Mouse (Mus musculus): ENCODE results near the gene Sun5. TPM values are rescaled to one million over a fixed set of nuclear protein-coding genes. Genes with fewer than 3 reads are reported as not detected.

Sun5 gene
- total RNA-seq, 1 experiment = not detected

GRCm38 (mm10) chr2:153900088-153900487, 29.2 kb upstream of the Sun5 start, which contains the start of gene Bpifb6:
Gene Bpifb6 (plus strand): TSS chr2:153900388.
- no peak for DNase-seq (ENCODE audit: low read depth, low spot score)
- Histone ChIP-seq H3K36me3 (ENCODE audit: control insufficient read depth, insufficient read depth, low read length, poor library complexity, severe bottlenecking) (no peaks in the 10 kb centered on the region), H3K4me3 (ENCODE audit: insufficient read depth in 1 of 2, low read depth in 1 of 2, low read length in 2 of 2, poor library complexity in 1 of 2, severe bottlenecking in 1 of 2) (no peak within 1 kb of the TSS), H3K27ac (ENCODE audit: insufficient read depth, low read depth, low read length, poor library complexity, severe bottlenecking) (no peak within 1 kb of the TSS), H3K4me1 (ENCODE audit: control insufficient read depth in 2 of 2, insufficient read depth in 2 of 2, low read length in 2 of 2, poor library complexity in 1 of 2) (no peaks in the 10 kb centered on the region), H3K9me3 (ENCODE audit: control insufficient read depth, insufficient read depth, low read depth, low read length) (no peaks in the 10 kb centered on the region), H3K9ac (ENCODE audit: insufficient read depth, low read depth, low read length, poor library complexity, severe bottlenecking) (no peak within 1 kb of the TSS)
- TF ChIP-seq MAFK (IDR thresholded peaks at IDR 0.05; ENCODE audit: insufficient read depth, low read depth, low read length) = no peak
- no peak for TF ChIP-seq CHD2 (IDR thresholded peaks at IDR 0.05; ENCODE audit: low read depth, low read length)
- in situ Hi-C loops (cut with MboI; ENCODE audit: low sequenced_read_pairs in 2 of 2, unreplicated experiment in 2 of 2) = no loop called here

DNA sequence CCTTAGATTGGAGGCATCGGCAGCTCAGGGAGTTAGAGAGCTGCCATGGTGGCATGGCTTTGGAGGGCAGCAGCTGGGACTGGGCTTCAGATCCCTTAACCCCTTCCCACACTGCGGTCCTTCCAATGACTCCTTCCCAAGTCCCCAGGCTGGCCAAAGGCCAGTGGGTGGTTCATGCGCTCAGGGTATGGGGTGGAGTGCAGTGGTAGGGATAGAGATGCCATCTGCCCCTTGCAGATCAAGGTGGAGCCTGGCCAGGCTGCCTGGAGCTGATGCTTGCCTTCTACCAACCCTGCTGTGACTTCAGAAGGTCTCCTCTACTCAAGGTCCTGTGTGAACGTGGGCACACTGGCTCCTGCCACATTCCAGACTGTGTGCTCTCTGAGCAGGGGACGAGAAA, 28.2 kb upstream of the Sun5 start:
- in situ Hi-C loops (cut with MboI; ENCODE audit: low sequenced_read_pairs in 2 of 2, unreplicated experiment in 2 of 2) = no loop called here
- H3K9ac ChIP-seq (ENCODE audit: insufficient read depth, low read depth, low read length, poor library complexity, severe bottlenecking) = no peak overlapping the region

GRCm38 (mm10) chr2:153874745-153875144, 3.9 kb upstream of the Sun5 start, which contains the start of gene Bpifb2:
Gene Bpifb2 (plus strand): TSS chr2:153875045.
- Histone ChIP-seq H3K27ac (ENCODE audit: insufficient read depth, low read depth, low read length, poor library complexity, severe bottlenecking) (no peak within 1 kb of the TSS), H3K9ac (ENCODE audit: insufficient read depth, low read depth, low read length, poor library complexity, severe bottlenecking) (no peak within 1 kb of the TSS), H3K36me3 (ENCODE audit: control insufficient read depth, insufficient read depth, low read length, poor library complexity, severe bottlenecking) (no peaks in the 10 kb centered on the region), H3K9me3 (ENCODE audit: control insufficient read depth, insufficient read depth, low read depth, low read length) (no peaks in the 10 kb centered on the region), H3K4me1 (ENCODE audit: control insufficient read depth in 2 of 2, insufficient read depth in 2 of 2, low read length in 2 of 2, poor library complexity in 1 of 2) (no peaks in the 10 kb centered on the region), H3K4me3 (ENCODE audit: insufficient read depth in 1 of 2, low read depth in 1 of 2, low read length in 2 of 2, poor library complexity in 1 of 2, severe bottlenecking in 1 of 2) (no peak within 1 kb of the TSS)
- in situ Hi-C loops (cut with MboI; ENCODE audit: low sequenced_read_pairs in 2 of 2, unreplicated experiment in 2 of 2) = no loop called here
- TF ChIP-seq ZC3H11A (IDR thresholded peaks at IDR 0.05; ENCODE audit: borderline replicate concordance, low read depth, low read length) (no peak), CHD2 (IDR thresholded peaks at IDR 0.05; ENCODE audit: low read depth, low read length) (no peak), MAFK (IDR thresholded peaks at IDR 0.05; ENCODE audit: insufficient read depth, low read depth, low read length) (no peak), ZNF384 (IDR thresholded peaks at IDR 0.05; ENCODE audit: low read depth, low read length) (no peak), HCFC1 (IDR thresholded peaks at IDR 0.05; ENCODE audit: borderline replicate concordance, insufficient read depth, low read length) (no peak)
- DNase-seq (ENCODE audit: low read depth, low spot score) = no peak

More for the DNA sequence above, 28.2 kb upstream of the Sun5 start:
- Histone ChIP-seq H3K4me1 (ENCODE audit: control insufficient read depth in 2 of 2, insufficient read depth in 2 of 2, low read length in 2 of 2, poor library complexity in 1 of 2) (no peaks in the 10 kb centered on the region), H3K4me3 (ENCODE audit: insufficient read depth in 1 of 2, low read depth in 1 of 2, low read length in 2 of 2, poor library complexity in 1 of 2, severe bottlenecking in 1 of 2) (no peak overlapping the region), H3K36me3 (ENCODE audit: control insufficient read depth, insufficient read depth, low read length, poor library complexity, severe bottlenecking) (no peaks in the 10 kb centered on the region), H3K9me3 (ENCODE audit: control insufficient read depth, insufficient read depth, low read depth, low read length) (no peaks in the 10 kb centered on the region), H3K27ac (ENCODE audit: insufficient read depth, low read depth, low read length, poor library complexity, severe bottlenecking) (no peak overlapping the region)
- TF ChIP-seq HCFC1 (IDR thresholded peaks at IDR 0.05; ENCODE audit: borderline replicate concordance, insufficient read depth, low read length) = no peak
- no peak for DNase-seq (ENCODE audit: low read depth, low spot score)

DNA sequence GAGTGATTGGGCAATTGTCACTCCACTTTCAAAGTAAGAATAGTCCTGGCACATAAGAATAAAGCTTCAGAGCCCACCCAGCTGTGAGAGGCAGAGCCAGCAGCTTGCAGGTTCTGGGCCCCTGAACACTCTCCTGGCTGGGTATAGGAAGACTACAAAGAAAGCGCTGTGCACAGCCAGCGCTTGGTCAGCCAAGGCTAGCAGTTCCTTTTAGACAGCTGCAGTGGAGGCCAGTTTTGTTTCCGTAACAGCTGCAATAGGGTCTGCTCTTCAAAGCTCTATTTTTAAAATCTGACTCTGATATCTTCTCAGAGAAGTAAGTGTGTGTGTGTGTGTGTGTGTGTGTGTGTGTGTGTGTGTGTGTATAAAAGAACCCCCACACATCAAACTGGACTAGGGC, 8.9 kb downstream of the Sun5 start:
- no peak overlapping the region for H3K4me3 ChIP-seq (ENCODE audit: insufficient read depth in 1 of 2, low read depth in 1 of 2, low read length in 2 of 2, poor library complexity in 1 of 2, severe bottlenecking in 1 of 2)
- TF ChIP-seq CHD2 (IDR thresholded peaks at IDR 0.05; ENCODE audit: low read depth, low read length) = no peak
- TF ChIP-seq MAFK (IDR thresholded peaks at IDR 0.05; ENCODE audit: insufficient read depth, low read depth, low read length) = no peak
- no peak for TF ChIP-seq ZC3H11A (IDR thresholded peaks at IDR 0.05; ENCODE audit: borderline replicate concordance, low read depth, low read length)
- no peak for DNase-seq (ENCODE audit: low read depth, low spot score)
- no peak overlapping the region for H3K27ac ChIP-seq (ENCODE audit: insufficient read depth, low read depth, low read length, poor library complexity, severe bottlenecking)
- no peak overlapping the region for H3K9ac ChIP-seq (ENCODE audit: insufficient read depth, low read depth, low read length, poor library complexity, severe bottlenecking)
- in situ Hi-C loops (cut with MboI; ENCODE audit: low sequenced_read_pairs in 2 of 2, unreplicated experiment in 2 of 2) = no loop called here
- H3K9me3 ChIP-seq (ENCODE audit: control insufficient read depth, insufficient read depth, low read depth, low read length) = no peaks in the 10 kb centered on the region
- no peaks in the 10 kb centered on the region for H3K4me1 ChIP-seq (ENCODE audit: control insufficient read depth in 2 of 2, insufficient read depth in 2 of 2, low read length in 2 of 2, poor library complexity in 1 of 2)
- H3K36me3 ChIP-seq (ENCODE audit: control insufficient read depth, insufficient read depth, low read length, poor library complexity, severe bottlenecking) = no peaks in the 10 kb centered on the region

DNA sequence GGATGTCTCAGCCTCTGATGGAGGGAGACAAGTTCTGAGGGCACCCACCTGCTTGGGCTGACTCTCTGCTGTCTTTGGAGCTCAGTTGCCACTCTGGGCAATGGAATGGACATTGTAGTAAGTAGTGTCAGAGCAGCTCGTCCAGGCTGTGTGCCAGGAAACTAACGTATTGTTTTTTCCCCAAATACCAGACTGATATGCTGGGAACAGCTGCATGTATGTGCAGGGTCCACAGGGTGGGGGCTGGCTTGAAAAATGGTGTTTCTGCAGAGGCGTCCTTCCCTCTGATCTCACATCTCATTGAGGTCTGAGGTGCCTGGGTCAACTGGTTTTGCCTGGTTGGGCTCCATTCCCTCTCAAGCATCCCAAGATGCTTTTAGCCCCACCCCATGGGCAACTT, 10.2 kb downstream of the Sun5 start:
- no peak overlapping the region for H3K4me3 ChIP-seq (ENCODE audit: insufficient read depth in 1 of 2, low read depth in 1 of 2, low read length in 2 of 2, poor library complexity in 1 of 2, severe bottlenecking in 1 of 2)
- no peak overlapping the region for H3K27ac ChIP-seq (ENCODE audit: insufficient read depth, low read depth, low read length, poor library complexity, severe bottlenecking)
- no peak for TF ChIP-seq HCFC1 (IDR thresholded peaks at IDR 0.05; ENCODE audit: borderline replicate concordance, insufficient read depth, low read length)
- no peak for TF ChIP-seq MAFK (IDR thresholded peaks at IDR 0.05; ENCODE audit: insufficient read depth, low read depth, low read length)
- no peak for TF ChIP-seq CHD2 (IDR thresholded peaks at IDR 0.05; ENCODE audit: low read depth, low read length)
- TF ChIP-seq ZC3H11A (IDR thresholded peaks at IDR 0.05; ENCODE audit: borderline replicate concordance, low read depth, low read length) = no peak
- no peak for TF ChIP-seq ZNF384 (IDR thresholded peaks at IDR 0.05; ENCODE audit: low read depth, low read length)
- in situ Hi-C loops (cut with MboI; ENCODE audit: low sequenced_read_pairs in 2 of 2, unreplicated experiment in 2 of 2) = no loop called here
- H3K4me1 ChIP-seq (ENCODE audit: control insufficient read depth in 2 of 2, insufficient read depth in 2 of 2, low read length in 2 of 2, poor library complexity in 1 of 2) = no peaks in the 10 kb centered on the region
- DNase-seq (ENCODE audit: low read depth, low spot score) = no peak
- H3K36me3 ChIP-seq (ENCODE audit: control insufficient read depth, insufficient read depth, low read length, poor library complexity, severe bottlenecking) = no peaks in the 10 kb centered on the region
- H3K9me3 ChIP-seq (ENCODE audit: control insufficient read depth, insufficient read depth, low read depth, low read length) = no peaks in the 10 kb centered on the region
- no peak overlapping the region for H3K9ac ChIP-seq (ENCODE audit: insufficient read depth, low read depth, low read length, poor library complexity, severe bottlenecking)
